Mouse (Mus musculus) hindbrain, embryonic 15.5 days (tissue): ENCODE data around the gene Gm8369. TPM values are rescaled to one million over a fixed set of nuclear protein-coding genes. Genes with fewer than 3 reads are reported as not detected.
"Not testable (repeated sequence)": the region's sequence is repeated elsewhere in the genome, so short reads cannot be mapped to it uniquely, and the experiment has no call there.

Source experiments
- ATAC-seq: fragments of 200-750 bp; cut with Nextera tagmentation; 2 replicates; pipeline ENCODE4 v1.8.0; 2017; ENCODE audit warnings: low read depth, moderate number of reproducible peaks, moderate TSS enrichment; ENCODE audit not compliant: low FRiP score
- H3K27ac ChIP-seq: fragments of 300-500 bp; sonication (generic); replicated peaks from 2 replicates; pipeline ENCODE4 v1.5.1; 2015; ENCODE audit warnings: mild to moderate bottlenecking, inconsistent platforms
- H3K27me3 ChIP-seq: fragments of 300-500 bp; sonication (generic); 2 replicates; pipeline ENCODE4 v1.6.1; 2015; ENCODE audit warnings: control low read depth, inconsistent platforms
- H3K36me3 ChIP-seq: fragments of 300-500 bp; sonication (generic); 2 replicates; pipeline ENCODE4 v1.6.1; 2015; ENCODE audit warnings: control low read depth, inconsistent platforms
- H3K4me1 ChIP-seq: fragments of 300-500 bp; sonication (generic); replicated peaks from 2 replicates; pipeline ENCODE4 v1.6.1; 2015; ENCODE audit warnings: control low read depth, inconsistent platforms
- H3K4me2 ChIP-seq: fragments of 300-500 bp; sonication (generic); 2 replicates; pipeline ENCODE4 v1.6.1; 2015; ENCODE audit warnings: moderate library complexity, mild to moderate bottlenecking, inconsistent platforms
- H3K4me3 ChIP-seq: fragments of 300-500 bp; sonication (generic); 2 replicates; pipeline ENCODE4 v1.5.1; 2015; ENCODE audit warnings: mild to moderate bottlenecking, inconsistent platforms
- H3K9ac ChIP-seq: fragments of 300-500 bp; sonication (generic); 2 replicates; pipeline ENCODE4 v1.6.1; 2015; ENCODE audit warnings: inconsistent platforms
- H3K9me3 ChIP-seq: fragments of 300-500 bp; sonication (generic); 2 replicates; pipeline ENCODE4 v1.6.1; 2016; ENCODE audit warnings: control low read depth, inconsistent platforms
- WGBS: fragments of 180-500 bp; shearing (Covaris S2); methylation state at CpG from one replicate; pipeline ENCODE4 v1.1.7; 2015; 5-methylcytosine and 5-hydroxymethylcytosine counted together
- polyA plus RNA-seq: library from polyadenylated mRNA; unstranded; fragments of >200 nt; fragmentation: Nextera tagmentation; extraction: Ambion mirVana; gene quantifications from 2 replicates; pipeline ENCODE4 v1.2.1, GENCODE M21; 2015

Gm8369 gene
- polyA plus RNA-seq, 1 experiment from 2014 or later: not detected

GRCm38 (mm10) chr19:11517373-11517772 is 31.6 kb downstream of the Gm8369 start:
- 79% methylated on average over 1 of the region's 1 CpGs for WGBS
- ATAC-seq, H3K36me3 ChIP-seq: not testable (repeated sequence)

GRCm38 (mm10) chr19:11518356-11518755 is 32.6 kb downstream of the Gm8369 start:
- H3K36me3 ChIP-seq, H3K4me1 ChIP-seq, H3K4me2 ChIP-seq, ATAC-seq, H3K4me3 ChIP-seq, H3K9me3 ChIP-seq, H3K9ac ChIP-seq, H3K27me3 ChIP-seq, H3K27ac ChIP-seq: not testable (repeated sequence)
- WGBS: 88% methylated on average over 2 of the region's 2 CpGs

More at GRCm38 (mm10) chr19:11517373-11517772, 31.6 kb downstream of the Gm8369 start:
- H3K27me3 ChIP-seq, H3K9ac ChIP-seq, H3K4me1 ChIP-seq, H3K27ac ChIP-seq, H3K9me3 ChIP-seq, H3K4me3 ChIP-seq, H3K4me2 ChIP-seq: not testable (repeated sequence)

- Histone ChIP-seq H3K27ac (no peak overlapping the region), H3K4me2 (no peak overlapping the region), H3K4me3 (no peak overlapping the region), H3K27me3 (no peaks in the 10 kb centered on the region), H3K9ac (no peak overlapping the region), H3K4me1 (no peaks in the 10 kb centered on the region), H3K9me3 (no peaks in the 10 kb centered on the region), H3K36me3 (no peaks in the 10 kb centered on the region)
- no peak for ATAC-seq
- 93% methylated on average over 3 of the region's 3 CpGs for WGBS
Observed at GRCm38 (mm10) chr19:11520146-11520545, 34.4 kb downstream of the Gm8369 start.

GRCm38 (mm10) chr19:11533421-11533820 is 47.7 kb downstream of the Gm8369 start:
- H3K36me3 ChIP-seq: no peaks in the 10 kb centered on the region
- no peaks in the 10 kb centered on the region for H3K9me3 ChIP-seq
- no peak overlapping the region for H3K9ac ChIP-seq
- no peak overlapping the region for H3K4me2 ChIP-seq
- H3K4me1 ChIP-seq: no peaks in the 10 kb centered on the region
- no peaks in the 10 kb centered on the region for H3K27me3 ChIP-seq
- no peak for ATAC-seq
- H3K4me3 ChIP-seq: no peak overlapping the region
- no peak overlapping the region for H3K27ac ChIP-seq
- WGBS: 83% methylated on average over 1 of the region's 1 CpGs

- H3K9me3 ChIP-seq: no peaks in the 10 kb centered on the region
- H3K36me3 ChIP-seq: no peaks in the 10 kb centered on the region
- H3K27ac ChIP-seq: no peak overlapping the region
- H3K4me2 ChIP-seq: no peak overlapping the region
- no peak overlapping the region for H3K9ac ChIP-seq
- 66% methylated on average over 2 of the region's 2 CpGs for WGBS
- H3K27me3 ChIP-seq: no peaks in the 10 kb centered on the region
- no peaks in the 10 kb centered on the region for H3K4me1 ChIP-seq
- no peak overlapping the region for H3K4me3 ChIP-seq
- no peak for ATAC-seq
Observed at GRCm38 (mm10) chr19:11533888-11534445, 48.2 kb downstream of the Gm8369 start.

GRCm38 (mm10) chr19:11536593-11536992 is 50.9 kb downstream of the Gm8369 start, which contains the start of gene Ms4a4d:
Ms4a4d (plus strand) TSS chr19:11536801.
- Histone ChIP-seq H3K27ac (no peak within 1 kb of the TSS), H3K9me3 (no peaks in the 10 kb centered on the region), H3K27me3 (no peaks in the 10 kb centered on the region), H3K4me1 (no peaks in the 10 kb centered on the region), H3K9ac (no peak within 1 kb of the TSS), H3K4me2 (no peak within 1 kb of the TSS), H3K36me3 (no peaks in the 10 kb centered on the region), H3K4me3 (no peak within 1 kb of the TSS)
- ATAC-seq: no peak
- 13% methylated on average over 7 of the region's 7 CpGs for WGBS

GRCm38 (mm10) chr19:11537336-11537735 is 51.6 kb downstream of the Gm8369 start:
- no peaks in the 10 kb centered on the region for H3K36me3 ChIP-seq
- no peak overlapping the region for H3K4me2 ChIP-seq
- WGBS: 18% methylated on average over 2 of the region's 2 CpGs
- no peak overlapping the region for H3K4me3 ChIP-seq
- no peak for ATAC-seq
- H3K9ac ChIP-seq: no peak overlapping the region
- no peak overlapping the region for H3K27ac ChIP-seq
- no peaks in the 10 kb centered on the region for H3K27me3 ChIP-seq
- H3K4me1 ChIP-seq: no peaks in the 10 kb centered on the region
- no peaks in the 10 kb centered on the region for H3K9me3 ChIP-seq

GRCm38 (mm10) chr19:11540166-11540821 is 54.6 kb downstream of the Gm8369 start:
- 88% methylated on average over 1 of the region's 1 CpGs for whole genome bisulfite sequencing
- not testable (repeated sequence) for H3K36me3 ChIP-seq, H3K4me3 ChIP-seq, H3K9ac ChIP-seq, ATAC-seq, H3K4me2 ChIP-seq, H3K4me1 ChIP-seq, H3K27ac ChIP-seq, H3K9me3 ChIP-seq, H3K27me3 ChIP-seq

GRCm38 (mm10) chr19:11544383-11544782 is 58.6 kb downstream of the Gm8369 start:
- H3K4me1 ChIP-seq, H3K36me3 ChIP-seq, H3K4me2 ChIP-seq, ATAC-seq, H3K27me3 ChIP-seq, H3K9me3 ChIP-seq, H3K4me3 ChIP-seq, H3K27ac ChIP-seq, H3K9ac ChIP-seq: not testable (repeated sequence)
- WGBS: 93% methylated on average over 2 of the region's 2 CpGs

- Histone ChIP-seq H3K4me1 (no peaks in the 10 kb centered on the region), H3K9ac (no peak overlapping the region), H3K9me3 (no peaks in the 10 kb centered on the region), H3K36me3 (no peaks in the 10 kb centered on the region), H3K27ac (no peak overlapping the region), H3K27me3 (no peaks in the 10 kb centered on the region), H3K4me3 (no peak overlapping the region), H3K4me2 (no peak overlapping the region)
- no peak for ATAC-seq
Observed at GRCm38 (mm10) chr19:11547911-11548310, 62.2 kb downstream of the Gm8369 start.

GRCm38 (mm10) chr19:11554726-11555125 is 69.0 kb downstream of the Gm8369 start:
- H3K36me3 ChIP-seq: no peaks in the 10 kb centered on the region
- no peak for ATAC-seq
- no peaks in the 10 kb centered on the region for H3K27me3 ChIP-seq
- no peaks in the 10 kb centered on the region for H3K9me3 ChIP-seq
- no peaks in the 10 kb centered on the region for H3K4me1 ChIP-seq
- no peak overlapping the region for H3K4me3 ChIP-seq
- no peak overlapping the region for H3K4me2 ChIP-seq
- no peak overlapping the region for H3K27ac ChIP-seq
- no peak overlapping the region for H3K9ac ChIP-seq
- 88% methylated on average over 5 of the region's 5 CpGs for WGBS

GRCm38 (mm10) chr19:11559560-11559959 is 73.8 kb downstream of the Gm8369 start:
- H3K27ac ChIP-seq, H3K36me3 ChIP-seq, H3K9ac ChIP-seq, H3K4me3 ChIP-seq, H3K27me3 ChIP-seq, H3K9me3 ChIP-seq, ATAC-seq, H3K4me2 ChIP-seq, H3K4me1 ChIP-seq: not testable (repeated sequence)
